Mouse (Mus musculus): ENCODE measurements around the gene Elf2.
A peak's percentile ranks its signal among the peaks of the same experiment; 100 is the strongest.
"Not testable (repeated sequence)": the region's sequence is repeated elsewhere in the genome, so short reads cannot be mapped to it uniquely, and the experiment has no call there.

The Elf2 gene

GRCm38 (mm10) chr3:51333234-51333889 lies 7.1 kb downstream of the Elf2 start:
- DNase-seq (ENCODE audit: low spot score in 2 of 2) = peak in 1 of 2 experiments; percentile 30

GRCm38 (mm10) chr3:51330086-51330485 lies 10.4 kb downstream of the Elf2 start:
- no peak for DNase-seq (ENCODE audit: low spot score in 2 of 2)

GRCm38 (mm10) chr3:51328546-51328945 lies 11.9 kb downstream of the Elf2 start:
- no peak for DNase-seq (ENCODE audit: low spot score in 2 of 2)

GRCm38 (mm10) chr3:51327817-51328216 lies 12.6 kb downstream of the Elf2 start:
- no peak for DNase-seq (ENCODE audit: low spot score in 2 of 2)

GRCm38 (mm10) chr3:51327429-51327797 lies 13.1 kb downstream of the Elf2 start:
- DNase-seq (ENCODE audit: low spot score in 2 of 2) = no peak

GRCm38 (mm10) chr3:51326664-51327428 lies 13.6 kb downstream of the Elf2 start:
- DNase-seq (ENCODE audit: low spot score in 2 of 2) = no peak

GRCm38 (mm10) chr3:51325475-51325874 lies 15.0 kb downstream of the Elf2 start:
- DNase-seq (ENCODE audit: low spot score in 2 of 2) = no peak

- no peak for DNase-seq (ENCODE audit: low spot score in 2 of 2)
These were observed 17.5 kb downstream of the Elf2 start for GRCm38 (mm10) chr3:51323006-51323405.

- DNase-seq (ENCODE audit: low spot score in 2 of 2) = no peak
These were observed 18.1 kb downstream of the Elf2 start for GRCm38 (mm10) chr3:51322326-51322725.

- no peak for DNase-seq (ENCODE audit: low spot score in 2 of 2)
These were observed 19.3 kb downstream of the Elf2 start for GRCm38 (mm10) chr3:51321141-51321540.

- DNase-seq (ENCODE audit: low spot score in 2 of 2) = not testable (repeated sequence)
These were observed 22.4 kb downstream of the Elf2 start for GRCm38 (mm10) chr3:51318053-51318452.

GRCm38 (mm10) chr3:51316876-51317275 lies 23.6 kb downstream of the Elf2 start:
- DNase-seq (ENCODE audit: low spot score in 2 of 2) = no peak

GRCm38 (mm10) chr3:51311638-51312037 lies 28.8 kb downstream of the Elf2 start:
- DNase-seq (ENCODE audit: low spot score in 2 of 2) = no peak

- no peak for DNase-seq (ENCODE audit: low spot score in 2 of 2)
These were observed 30.4 kb downstream of the Elf2 start for GRCm38 (mm10) chr3:51310098-51310497.

- no peak for DNase-seq (ENCODE audit: low spot score in 2 of 2)
These were observed 33.8 kb downstream of the Elf2 start for GRCm38 (mm10) chr3:51306621-51307020.

- DNase-seq (ENCODE audit: low spot score in 2 of 2) = no peak
These were observed 34.5 kb downstream of the Elf2 start for GRCm38 (mm10) chr3:51305961-51306360.

GRCm38 (mm10) chr3:51302971-51303476 lies 37.4 kb downstream of the Elf2 start:
- no peak for DNase-seq (ENCODE audit: low spot score in 2 of 2)

- DNase-seq (ENCODE audit: low spot score in 2 of 2) = no peak
These were observed 38.9 kb downstream of the Elf2 start for GRCm38 (mm10) chr3:51301583-51301982.

- DNase-seq (ENCODE audit: low spot score in 2 of 2) = no peak
These were observed 43.7 kb downstream of the Elf2 start for GRCm38 (mm10) chr3:51296790-51297189.

GRCm38 (mm10) chr3:51295225-51295624 lies 45.2 kb downstream of the Elf2 start:
- no peak for DNase-seq (ENCODE audit: low spot score in 2 of 2)

GRCm38 (mm10) chr3:51294251-51294650 lies 46.2 kb downstream of the Elf2 start:
- DNase-seq (ENCODE audit: low spot score in 2 of 2) = no peak

GRCm38 (mm10) chr3:51288880-51289821 lies 51.3 kb downstream of the Elf2 start:
- peak; percentile 63 to 67 for DNase-seq (ENCODE audit: low spot score in 2 of 2)
